Mouse (Mus musculus) liver, embryonic 15.5 days (tissue): ENCODE measurements around the gene Nhlrc2. TPM values are rescaled to one million over a fixed set of nuclear protein-coding genes. Genes with fewer than 3 reads are reported as not detected.
A peak's percentile ranks its signal among the peaks of the same experiment; 100 is the strongest.

Experiments
- ATAC-seq: fragments of 200-750 bp; cut with Nextera tagmentation; 2 replicates; pipeline ENCODE4 v1.8.0; 2017; ENCODE audit warnings: moderate number of reproducible peaks, mild to moderate bottlenecking, moderate library complexity; ENCODE audit not compliant: insufficient read depth
- H3K27ac ChIP-seq: fragments of 300-500 bp; sonication (generic); replicated peaks from 2 replicates; pipeline ENCODE4 v1.5.1; 2015; ENCODE audit warnings: mild to moderate bottlenecking, inconsistent platforms
- H3K27me3 ChIP-seq: fragments of 300-500 bp; sonication (generic); 2 replicates; pipeline ENCODE4 v1.6.1; 2015; ENCODE audit warnings: mild to moderate bottlenecking, inconsistent platforms
- H3K36me3 ChIP-seq: fragments of 300-500 bp; sonication (generic); replicated peaks from 2 replicates; pipeline ENCODE4 v1.6.1; 2015; ENCODE audit warnings: moderate library complexity, mild to moderate bottlenecking, inconsistent platforms
- H3K4me1 ChIP-seq: fragments of 300-500 bp; sonication (generic); replicated peaks from 2 replicates; pipeline ENCODE4 v1.6.1; 2015; ENCODE audit warnings: inconsistent platforms
- H3K4me2 ChIP-seq: fragments of 300-500 bp; sonication (generic); 2 replicates; pipeline ENCODE4 v1.6.1; 2015; ENCODE audit warnings: moderate library complexity, mild to moderate bottlenecking, inconsistent platforms
- H3K4me3 ChIP-seq: fragments of 300-500 bp; sonication (generic); replicated peaks from 2 replicates; pipeline ENCODE4 v1.5.1; 2015; ENCODE audit warnings: mild to moderate bottlenecking, inconsistent platforms
- H3K9ac ChIP-seq: fragments of 300-500 bp; sonication (generic); 2 replicates; pipeline ENCODE4 v1.6.1; 2015; ENCODE audit warnings: moderate library complexity, mild to moderate bottlenecking, inconsistent platforms
- H3K9me3 ChIP-seq: fragments of 300-500 bp; sonication (generic); replicated peaks from 2 replicates; pipeline ENCODE4 v1.6.1; 2016; ENCODE audit warnings: inconsistent platforms
- WGBS: fragments of 180-500 bp; shearing (Covaris S2); methylation state at CpG from one replicate; pipeline ENCODE4 v1.1.7; 2015; ENCODE audit warnings: mixed read lengths; ENCODE audit not compliant: insufficient replicate concordance; 5-methylcytosine and 5-hydroxymethylcytosine counted together
- polyA plus RNA-seq: library from polyadenylated mRNA; unstranded; fragments of >200 nt; fragmentation: Nextera tagmentation; extraction: Ambion mirVana; gene quantifications from 2 replicates; pipeline ENCODE4 v1.2.1, GENCODE M21; 2015

The Nhlrc2 gene
- polyA plus RNA-seq, 1 experiment from 2014 or later: 7.3 TPM

DNA sequence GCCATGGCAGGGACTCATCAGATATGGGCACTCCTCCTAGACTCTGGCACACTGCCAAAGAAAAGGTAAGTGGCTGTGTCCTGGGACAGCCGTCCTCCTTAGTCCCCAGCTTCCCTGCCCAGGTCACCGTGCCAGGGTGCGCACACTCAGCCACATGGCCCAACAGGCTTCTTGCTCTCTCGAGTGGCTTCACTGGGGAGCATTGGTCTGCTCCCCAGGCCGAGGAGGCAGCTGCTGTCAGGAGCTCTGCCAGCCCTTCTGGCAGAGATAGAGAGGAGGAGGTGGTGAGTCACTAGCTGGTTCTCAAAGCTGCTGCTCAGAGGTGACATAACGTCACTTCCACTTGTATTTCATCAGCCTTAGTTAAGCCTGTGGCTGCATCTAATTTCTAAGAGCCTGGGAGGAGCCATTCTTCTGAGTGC lies 40.2 kb downstream of the Nhlrc2 start:
- 78% methylated on average over 6 of the region's 6 CpGs for WGBS
- H3K4me3 ChIP-seq: no peak overlapping the region
- H3K4me1 ChIP-seq: no peaks in the 10 kb centered on the region; the same call in 1 of the 2 replicates
- no peaks in the 10 kb centered on the region for H3K27me3 ChIP-seq
- H3K9me3 ChIP-seq: no peaks in the 10 kb centered on the region
- no peak for ATAC-seq
- peaks cover 64% of the 10 kb centered on the region for H3K36me3 ChIP-seq
- H3K27ac ChIP-seq: no peak overlapping the region
- no peak overlapping the region for H3K9ac ChIP-seq
- H3K4me2 ChIP-seq: no peak overlapping the region

DNA sequence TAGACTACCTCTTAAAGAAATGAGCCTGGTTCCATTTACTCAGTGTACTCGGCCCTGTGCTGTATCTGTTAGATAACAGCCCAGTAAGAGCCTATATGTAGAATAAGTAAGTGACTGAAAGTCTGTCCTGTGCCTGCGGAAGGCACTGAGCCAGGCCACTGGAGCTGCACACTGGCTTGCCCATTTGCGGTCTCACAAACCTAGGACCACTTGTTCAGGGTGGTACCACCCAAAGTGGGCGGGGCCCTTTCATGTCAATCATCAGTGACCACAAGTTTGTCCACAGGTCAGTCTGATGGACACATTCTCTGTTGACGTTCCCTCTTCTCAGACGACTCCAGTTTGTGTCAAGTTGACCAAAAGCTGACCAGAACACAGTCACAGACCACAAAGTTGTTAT lies 40.9 kb downstream of the Nhlrc2 start:
- no peak overlapping the region for H3K4me3 ChIP-seq
- H3K36me3 ChIP-seq: peaks cover 68% of the 10 kb centered on the region
- 68% methylated on average over 6 of the region's 6 CpGs for WGBS
- H3K9me3 ChIP-seq: no peaks in the 10 kb centered on the region
- no peak overlapping the region for H3K4me2 ChIP-seq
- H3K4me1 ChIP-seq: no peaks in the 10 kb centered on the region; the same call in 1 of the 2 replicates
- no peaks in the 10 kb centered on the region for H3K27me3 ChIP-seq
- no peak overlapping the region for H3K27ac ChIP-seq
- no peak for ATAC-seq
- no peak overlapping the region for H3K9ac ChIP-seq

DNA sequence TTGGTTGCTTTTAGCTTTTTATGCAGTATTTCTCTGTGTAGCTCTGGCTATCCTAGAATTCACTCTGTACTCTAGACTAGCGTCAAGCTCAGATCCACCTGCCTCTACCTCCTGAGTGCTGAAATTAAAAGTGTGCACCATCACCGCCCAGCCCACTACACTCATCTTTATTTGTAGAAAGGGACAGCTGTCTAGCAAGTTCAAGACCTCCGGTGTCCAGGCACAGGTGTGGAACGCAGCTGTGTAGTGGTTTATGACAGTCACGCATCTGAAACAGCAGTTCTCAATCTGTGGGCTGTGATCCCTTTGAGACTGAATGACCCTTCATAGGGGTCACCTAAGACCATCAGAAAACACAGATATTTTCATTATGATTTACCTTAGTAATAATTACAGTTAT lies 41.4 kb downstream of the Nhlrc2 start:
- 90% methylated on average over 5 of the region's 5 CpGs for WGBS
- no peak overlapping the region for H3K27ac ChIP-seq

DNA sequence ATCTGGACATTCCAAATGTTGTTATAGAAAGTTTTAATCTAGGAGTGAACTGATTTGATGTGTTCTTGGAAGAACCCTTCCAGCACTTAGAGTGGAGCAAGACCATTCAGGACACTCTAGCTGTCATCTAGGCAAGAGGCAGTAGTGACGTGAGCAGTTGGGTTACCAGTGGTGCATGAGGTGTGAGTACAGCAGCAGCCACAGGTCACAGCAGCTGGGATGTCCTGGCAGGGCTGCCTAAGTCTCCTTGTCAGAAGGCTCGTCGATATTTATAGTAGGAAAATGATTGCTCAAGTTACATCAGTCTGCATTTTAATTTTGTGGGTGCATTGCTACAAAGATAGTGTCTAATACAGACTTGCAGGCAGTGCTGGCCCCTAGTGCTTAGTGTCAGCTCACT lies 42.2 kb downstream of the Nhlrc2 start:
- Histone ChIP-seq H3K4me2 (no peak overlapping the region), H3K27me3 (no peaks in the 10 kb centered on the region), H3K9ac (no peak overlapping the region), H3K36me3 (peaks cover 75% of the 10 kb centered on the region), H3K9me3 (no peaks in the 10 kb centered on the region), H3K4me3 (no peak overlapping the region), H3K27ac (no peak overlapping the region), H3K4me1 (no peaks in the 10 kb centered on the region; the same call in 1 of the 2 replicates)
- no peak for ATAC-seq
- 83% methylated on average over 3 of the region's 3 CpGs for WGBS

More for the DNA sequence above, 41.4 kb downstream of the Nhlrc2 start:
- H3K36me3 ChIP-seq: peaks cover 69% of the 10 kb centered on the region
- H3K9ac ChIP-seq: no peak overlapping the region
- no peak overlapping the region for H3K4me3 ChIP-seq
- no peak overlapping the region for H3K4me2 ChIP-seq
- ATAC-seq: no peak
- H3K27me3 ChIP-seq: no peaks in the 10 kb centered on the region
- no peaks in the 10 kb centered on the region; the same call in 1 of the 2 replicates for H3K4me1 ChIP-seq
- no peaks in the 10 kb centered on the region for H3K9me3 ChIP-seq

DNA sequence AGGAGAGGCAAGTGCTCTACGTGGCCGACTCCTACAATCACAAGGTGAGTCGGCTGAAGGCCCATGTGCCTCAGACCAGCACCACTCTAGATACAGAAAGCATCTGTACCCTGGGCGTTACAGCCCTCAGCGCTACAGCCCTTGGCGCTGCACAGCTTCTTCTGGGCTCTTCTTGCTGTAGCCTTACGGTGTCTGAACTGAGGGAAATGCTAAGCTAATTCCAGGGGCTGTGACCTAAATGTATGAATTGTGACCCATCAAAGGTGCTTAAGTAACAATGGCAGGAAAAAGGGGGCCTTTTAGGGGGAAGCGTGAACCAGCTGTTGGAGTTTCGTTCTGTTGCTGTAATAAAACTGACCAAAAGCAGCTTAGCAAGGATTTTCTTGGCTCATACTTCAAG lies 44.4 kb downstream of the Nhlrc2 start:
- H3K9me3 ChIP-seq: no peaks in the 10 kb centered on the region
- H3K4me1 ChIP-seq: no peaks in the 10 kb centered on the region; the same call in 1 of the 2 replicates
- H3K36me3 ChIP-seq: peaks cover 89% of the 10 kb centered on the region
- H3K27ac ChIP-seq: no peak overlapping the region
- no peak overlapping the region for H3K9ac ChIP-seq
- ATAC-seq: no peak
- WGBS: 89% methylated on average over 9 of the region's 9 CpGs
- no peak overlapping the region for H3K4me2 ChIP-seq
- H3K4me3 ChIP-seq: no peak overlapping the region
- no peaks in the 10 kb centered on the region for H3K27me3 ChIP-seq

DNA sequence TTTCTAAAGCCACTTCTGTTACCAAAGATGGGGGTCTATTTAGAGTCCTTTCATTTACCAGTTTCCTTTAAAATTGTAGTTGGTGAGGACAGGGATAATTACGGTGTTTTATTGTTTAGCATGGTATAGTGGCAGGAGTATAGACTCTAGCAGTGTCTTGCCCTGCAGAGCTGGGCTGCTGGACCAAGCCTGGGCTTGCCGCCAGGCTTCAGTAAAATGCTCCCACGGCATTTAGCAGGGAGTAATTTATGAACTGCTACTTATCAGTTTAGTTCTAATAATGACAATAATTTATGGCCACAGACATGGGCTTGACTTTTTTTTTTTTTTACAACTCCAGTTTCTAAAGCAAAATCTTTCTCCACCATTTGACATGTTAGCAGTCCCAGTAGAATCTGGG lies 51.9 kb downstream of the Nhlrc2 start:
- no peak for ATAC-seq
- 81% methylated on average over 3 of the region's 3 CpGs for WGBS
- Histone ChIP-seq H3K9ac (no peak overlapping the region), H3K27ac (no peak overlapping the region), H3K4me1 (peaks cover 3% of the 10 kb centered on the region; the same call in 1 of the 2 replicates), H3K4me2 (no peak overlapping the region), H3K27me3 (no peaks in the 10 kb centered on the region), H3K36me3 (peaks cover 36% of the 10 kb centered on the region), H3K9me3 (no peaks in the 10 kb centered on the region), H3K4me3 (no peak overlapping the region)

DNA sequence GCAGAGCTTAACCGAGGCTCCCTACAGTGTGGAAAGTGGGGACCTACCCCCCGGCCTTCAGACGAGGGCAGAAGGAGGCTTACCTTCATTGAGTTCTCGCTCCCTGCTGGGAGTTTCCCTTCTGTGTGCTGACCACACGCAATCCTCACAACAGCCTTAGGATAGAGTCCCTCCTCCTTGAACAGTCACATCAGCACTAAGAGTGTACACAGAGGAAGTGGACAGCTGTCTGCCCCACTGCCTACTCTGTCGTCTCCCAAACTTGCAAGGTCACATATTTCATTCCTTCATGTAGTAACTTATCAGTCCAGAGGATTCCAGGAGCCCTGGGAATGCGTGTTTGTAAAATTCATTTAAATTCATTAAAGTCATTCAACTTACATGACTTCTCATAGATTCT lies 52.7 kb downstream of the Nhlrc2 start:
- Histone ChIP-seq H3K9me3 (no peaks in the 10 kb centered on the region), H3K9ac (no peak overlapping the region), H3K4me2 (no peak overlapping the region), H3K27ac (no peak overlapping the region), H3K4me3 (no peak overlapping the region), H3K4me1 (peaks cover 3% of the 10 kb centered on the region; the same call in 1 of the 2 replicates), H3K36me3 (peaks cover 28% of the 10 kb centered on the region), H3K27me3 (no peaks in the 10 kb centered on the region)
- 69% methylated on average over 7 of the region's 7 CpGs for WGBS
- no peak for ATAC-seq

DNA sequence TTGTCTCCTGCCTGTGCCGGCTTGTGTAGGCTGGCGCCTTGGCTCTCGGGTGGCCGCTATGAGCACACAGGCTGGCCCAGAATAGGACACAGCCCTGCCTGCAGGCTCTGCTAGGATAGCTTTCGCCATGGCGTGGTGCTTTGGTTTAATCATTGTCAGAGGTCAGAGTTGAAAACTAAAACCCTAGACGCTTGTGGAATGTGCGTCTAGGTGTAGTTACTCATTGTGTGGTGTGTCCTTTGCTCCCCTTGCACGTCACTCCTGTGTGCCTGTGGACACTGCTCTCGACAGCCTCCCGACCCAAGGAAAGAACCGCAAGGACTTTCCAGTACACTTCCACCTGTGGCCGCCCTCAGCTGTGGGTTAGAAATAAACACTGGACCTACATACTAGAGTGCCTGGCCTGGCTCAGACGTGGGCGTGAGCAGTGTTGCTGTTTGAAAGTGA lies 53.9 kb downstream of the Nhlrc2 start:
- H3K4me3 ChIP-seq: no peak overlapping the region
- no peak overlapping the region for H3K9ac ChIP-seq
- no peaks in the 10 kb centered on the region for H3K9me3 ChIP-seq
- 79% methylated on average over 15 of the region's 15 CpGs for WGBS
- H3K4me2 ChIP-seq: no peak overlapping the region; the same call in 1 of the 2 replicates
- peak overlapping the region; percentile 68 for H3K27ac ChIP-seq
- ATAC-seq: peak; percentile 83
- peaks cover 19% of the 10 kb centered on the region for H3K36me3 ChIP-seq
- H3K27me3 ChIP-seq: no peaks in the 10 kb centered on the region
- H3K4me1 ChIP-seq: peaks cover 3% of the 10 kb centered on the region; the same call in 1 of the 2 replicates

DNA sequence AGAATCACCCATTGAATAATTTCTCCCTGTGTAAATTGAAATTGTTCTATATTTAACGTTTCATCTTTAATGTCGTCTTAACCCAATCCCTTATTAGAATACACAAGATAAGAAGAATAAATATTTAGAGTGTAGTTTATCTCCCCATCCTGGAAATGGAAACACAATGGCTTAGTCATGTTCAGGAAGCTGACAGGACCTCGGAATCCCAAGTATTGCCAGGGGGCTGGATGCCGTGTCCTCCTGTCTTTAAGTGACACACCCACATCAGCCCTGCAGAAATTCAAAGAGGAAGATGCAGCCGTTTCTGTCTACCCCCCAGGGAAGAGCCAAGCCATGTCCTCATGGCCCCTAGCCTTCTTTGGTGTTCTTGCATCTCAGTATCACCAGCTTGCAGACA lies 60.9 kb downstream of the Nhlrc2 start:
- no peak overlapping the region for H3K27ac ChIP-seq
- no peaks in the 10 kb centered on the region for H3K4me1 ChIP-seq
- no peak overlapping the region for H3K4me2 ChIP-seq
- ATAC-seq: no peak
- no peaks in the 10 kb centered on the region for H3K9me3 ChIP-seq
- H3K27me3 ChIP-seq: no peaks in the 10 kb centered on the region
- H3K4me3 ChIP-seq: no peak overlapping the region
- WGBS: 24% methylated on average over 5 of the region's 5 CpGs
- no peaks in the 10 kb centered on the region for H3K36me3 ChIP-seq
- H3K9ac ChIP-seq: no peak overlapping the region

DNA sequence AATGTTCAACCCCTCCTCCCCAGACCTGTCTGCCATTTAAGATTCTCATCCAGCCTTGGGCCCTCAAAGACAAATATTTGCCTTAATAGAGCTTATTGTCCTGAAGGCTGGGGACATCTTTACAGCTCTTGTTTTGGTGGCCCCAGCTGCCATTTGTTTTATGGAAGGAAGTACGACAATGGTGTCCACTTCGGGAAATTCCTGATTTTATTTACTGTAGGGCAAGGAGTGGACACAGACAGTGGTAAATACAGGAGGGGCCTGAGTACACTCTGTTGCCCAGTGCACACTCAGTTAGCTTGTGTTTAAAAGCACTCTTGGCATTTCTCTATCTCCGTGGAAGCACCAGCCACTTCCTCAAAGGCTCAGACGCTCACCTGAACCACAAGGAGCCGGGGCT lies 66.1 kb downstream of the Nhlrc2 start:
- Histone ChIP-seq H3K4me3 (no peak overlapping the region), H3K27ac (no peak overlapping the region), H3K9ac (no peak overlapping the region), H3K9me3 (no peaks in the 10 kb centered on the region), H3K27me3 (no peaks in the 10 kb centered on the region), H3K36me3 (no peaks in the 10 kb centered on the region), H3K4me1 (no peaks in the 10 kb centered on the region), H3K4me2 (no peak overlapping the region)
- ATAC-seq: no peak
- WGBS: 48% methylated on average over 5 of the region's 5 CpGs

DNA sequence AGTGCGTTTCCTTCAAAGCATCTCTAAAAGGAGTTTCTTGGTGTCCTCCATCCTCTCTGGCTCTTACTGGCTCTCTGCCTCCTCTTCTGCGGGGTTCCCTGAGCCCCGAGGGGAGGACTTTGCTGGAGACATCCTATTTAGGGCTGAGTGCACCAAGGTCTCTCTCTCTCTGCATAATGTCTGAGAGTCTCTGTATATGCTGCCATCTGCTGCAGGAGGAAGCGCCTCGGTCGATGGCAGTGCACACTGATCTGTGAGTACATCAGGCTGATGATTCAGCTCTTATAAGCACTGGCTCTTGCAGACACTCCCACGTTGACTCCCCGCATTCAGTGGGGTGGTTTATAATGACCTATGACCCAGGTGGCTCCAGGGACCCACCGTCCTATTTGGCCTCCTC lies 70.8 kb downstream of the Nhlrc2 start:
- Histone ChIP-seq H3K9me3 (no peaks in the 10 kb centered on the region), H3K36me3 (no peaks in the 10 kb centered on the region), H3K4me2 (no peak overlapping the region), H3K27me3 (no peaks in the 10 kb centered on the region), H3K27ac (no peak overlapping the region), H3K4me1 (no peaks in the 10 kb centered on the region), H3K4me3 (no peak overlapping the region), H3K9ac (no peak overlapping the region)
- WGBS: 56% methylated on average over 9 of the region's 9 CpGs
- ATAC-seq: no peak

DNA sequence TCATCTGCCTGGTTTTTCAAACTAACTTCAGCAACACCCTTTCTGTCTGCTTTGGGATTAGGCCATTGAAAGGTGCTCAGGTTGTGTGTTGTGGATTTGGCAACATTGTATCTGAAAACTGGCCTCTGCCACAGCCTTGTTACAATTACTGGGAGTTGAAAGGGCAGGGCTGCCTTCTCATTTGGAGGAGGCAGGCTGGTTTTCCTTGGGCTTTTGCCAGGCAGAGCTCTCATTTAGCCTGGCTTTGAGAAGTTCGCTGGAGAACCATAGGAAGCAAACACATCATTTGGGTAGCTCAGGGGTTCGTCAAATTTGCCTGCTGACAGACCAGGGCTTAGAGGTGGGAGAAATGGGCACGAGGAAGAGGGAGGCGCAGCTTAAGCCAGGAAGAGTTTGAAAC lies 71.5 kb downstream of the Nhlrc2 start:
- H3K4me2 ChIP-seq: no peak overlapping the region
- H3K4me3 ChIP-seq: no peak overlapping the region
- no peaks in the 10 kb centered on the region for H3K36me3 ChIP-seq
- H3K27me3 ChIP-seq: no peaks in the 10 kb centered on the region
- no peaks in the 10 kb centered on the region for H3K9me3 ChIP-seq
- no peak overlapping the region for H3K9ac ChIP-seq
- 61% methylated on average over 4 of the region's 4 CpGs for WGBS
- H3K27ac ChIP-seq: no peak overlapping the region
- no peaks in the 10 kb centered on the region for H3K4me1 ChIP-seq
- no peak for ATAC-seq
